Mouse (Mus musculus) forebrain, embryonic 10.5 days (tissue): Measurements from ENCODE around the gene Ublcp1. TPM values are rescaled to one million over a fixed set of nuclear protein-coding genes. Genes with fewer than 3 reads are reported as not detected.

Source experiments
- DNase-seq: peaks from one replicate; pipeline ENCODE4 v3.0.0-alpha.2; 2017; ENCODE audit warnings: low spot score; ENCODE audit errors: extremely low spot score
- H3K27ac ChIP-seq: fragments of 300-500 bp; sonication (generic); 2 replicates; pipeline ENCODE4 v1.5.1; 2016; ENCODE audit warnings: mild to moderate bottlenecking
- H3K27me3 ChIP-seq: fragments of 300-500 bp; sonication (generic); 2 replicates; pipeline ENCODE4 v1.6.1; 2016; ENCODE audit warnings: mild to moderate bottlenecking; ENCODE audit not compliant: poor library complexity, severe bottlenecking
- H3K36me3 ChIP-seq: fragments of 300-500 bp; sonication (generic); replicated peaks from 2 replicates; pipeline ENCODE4 v1.6.1; 2016; ENCODE audit warnings: mild to moderate bottlenecking, moderate library complexity
- H3K4me1 ChIP-seq: fragments of 300-500 bp; sonication (generic); 2 replicates; pipeline ENCODE4 v1.6.1; 2016
- H3K4me3 ChIP-seq: fragments of 300-500 bp; sonication (generic); 2 replicates; pipeline ENCODE4 v1.5.1; 2016; ENCODE audit warnings: mild to moderate bottlenecking, moderate library complexity
- H3K9me3 ChIP-seq: fragments of 300-500 bp; sonication (generic); 2 replicates; pipeline ENCODE4 v1.6.1; 2016; ENCODE audit warnings: mild to moderate bottlenecking, moderate library complexity
- WGBS: fragments of 180-500 bp; shearing (Covaris S2); methylation state at CpG from one replicate; pipeline ENCODE4 v1.1.7; 2016; 5-methylcytosine and 5-hydroxymethylcytosine counted together
- polyA plus RNA-seq: library from polyadenylated mRNA; unstranded; fragments of >200 nt; fragmentation: Nextera tagmentation; extraction: Ambion mirVana; gene quantifications from 2 replicates; pipeline ENCODE4 v1.2.1, GENCODE M21; 2016

Gene Ublcp1
- polyA plus RNA-seq, 1 experiment from 2014 or later: 72.1 TPM

DNA sequence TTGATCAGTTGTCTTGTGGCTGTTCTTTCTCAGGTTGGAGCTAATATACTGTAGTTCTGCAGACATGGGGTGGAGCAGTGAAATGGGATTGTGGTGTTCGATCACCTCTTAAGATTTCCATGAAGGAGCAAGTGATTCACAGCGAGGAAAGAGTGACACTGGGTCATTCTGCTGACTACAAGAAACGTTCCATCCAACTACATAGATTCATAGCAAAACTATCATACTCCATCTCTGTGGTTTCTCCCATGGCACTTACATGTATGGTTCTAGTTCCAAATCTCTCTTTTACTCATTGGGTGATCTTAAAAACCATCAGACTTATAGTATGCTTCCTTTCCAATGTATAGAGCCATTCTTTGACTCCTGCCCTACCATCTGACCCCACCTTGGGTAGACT lies 34.5 kb upstream of the Ublcp1 start:
- H3K4me3 ChIP-seq: no peak overlapping the region
- no peaks in the 10 kb centered on the region for H3K27me3 ChIP-seq
- DNase-seq: no peak
- no peaks in the 10 kb centered on the region for H3K4me1 ChIP-seq
- WGBS: 80% methylated on average over 3 of the region's 3 CpGs
- H3K36me3 ChIP-seq: no peaks in the 10 kb centered on the region
- no peaks in the 10 kb centered on the region for H3K9me3 ChIP-seq
- H3K27ac ChIP-seq: no peak overlapping the region

DNA sequence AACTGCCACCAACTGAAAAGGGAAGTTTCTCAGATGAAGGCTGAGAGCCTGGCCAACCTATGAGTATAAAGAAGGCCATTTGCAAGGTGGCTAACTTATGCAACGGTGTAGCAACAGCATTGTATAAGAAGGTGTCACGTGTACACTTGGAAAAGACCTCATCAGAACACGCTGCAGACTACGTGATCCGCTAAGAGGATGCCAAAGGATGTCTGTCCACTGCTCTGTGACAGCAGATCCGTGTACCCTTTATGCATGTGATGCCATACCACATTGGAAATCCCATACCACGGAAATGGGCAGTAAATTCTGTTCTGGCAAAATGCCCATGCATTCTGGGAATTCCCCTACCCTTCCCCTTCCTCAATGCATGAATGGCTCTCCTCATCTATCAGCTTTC lies 33.8 kb upstream of the Ublcp1 start:
- DNase-seq: no peak
- 94% methylated on average over 7 of the region's 7 CpGs for WGBS
- no peak overlapping the region for H3K4me3 ChIP-seq
- H3K27ac ChIP-seq: no peak overlapping the region
- H3K4me1 ChIP-seq: no peaks in the 10 kb centered on the region
- no peaks in the 10 kb centered on the region for H3K27me3 ChIP-seq
- H3K9me3 ChIP-seq: no peaks in the 10 kb centered on the region
- no peaks in the 10 kb centered on the region for H3K36me3 ChIP-seq

DNA sequence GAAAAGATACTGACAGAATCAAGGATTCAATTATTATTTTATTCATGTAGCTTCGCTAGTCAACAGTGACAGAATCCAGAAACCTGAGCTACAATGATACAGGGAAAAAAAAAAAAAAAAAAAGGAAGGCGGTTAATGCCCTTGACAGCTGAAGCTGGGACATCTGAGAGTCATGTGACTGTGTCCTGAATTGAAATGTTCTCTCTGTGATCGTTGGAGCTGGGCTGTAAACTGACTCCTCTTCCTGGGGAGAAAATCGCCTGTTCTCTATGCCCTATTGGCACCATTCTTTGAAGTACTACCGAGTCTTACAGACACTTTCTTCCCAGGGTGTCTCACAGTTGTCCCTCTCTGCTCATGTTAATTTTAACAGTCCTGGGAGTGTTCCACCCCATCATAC lies 32.6 kb upstream of the Ublcp1 start:
- WGBS: 60% methylated on average over 5 of the region's 5 CpGs
- no peaks in the 10 kb centered on the region for H3K36me3 ChIP-seq
- no peak for DNase-seq
- H3K4me1 ChIP-seq: no peaks in the 10 kb centered on the region
- H3K4me3 ChIP-seq: no peak overlapping the region
- H3K27me3 ChIP-seq: no peaks in the 10 kb centered on the region
- H3K9me3 ChIP-seq: no peaks in the 10 kb centered on the region
- H3K27ac ChIP-seq: no peak overlapping the region

DNA sequence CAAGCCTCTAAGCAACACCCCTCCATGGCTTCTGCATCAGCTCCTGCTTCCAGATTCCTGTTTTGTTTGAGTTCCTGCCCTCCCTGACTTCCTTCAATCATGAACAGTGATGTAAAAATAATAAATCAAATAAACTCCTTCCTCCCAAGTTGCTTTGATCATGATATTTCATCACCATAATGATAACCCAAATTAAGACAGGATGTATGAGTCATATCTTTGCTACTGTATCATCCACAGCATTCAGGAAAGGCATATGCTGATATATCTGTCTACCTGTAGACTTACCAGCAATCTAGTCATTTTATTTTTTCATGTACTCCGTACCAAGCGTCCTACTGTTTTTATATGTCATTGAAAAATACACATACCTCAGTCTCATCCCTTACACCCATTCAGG lies 31.2 kb upstream of the Ublcp1 start:
- Histone ChIP-seq H3K4me1 (peaks cover 5% of the 10 kb centered on the region; the same call in 1 of the 2 replicates), H3K36me3 (no peaks in the 10 kb centered on the region), H3K9me3 (no peaks in the 10 kb centered on the region), H3K27me3 (no peaks in the 10 kb centered on the region), H3K4me3 (no peak overlapping the region), H3K27ac (no peak overlapping the region)
- 94% methylated on average over 2 of the region's 2 CpGs for WGBS
- no peak for DNase-seq

DNA sequence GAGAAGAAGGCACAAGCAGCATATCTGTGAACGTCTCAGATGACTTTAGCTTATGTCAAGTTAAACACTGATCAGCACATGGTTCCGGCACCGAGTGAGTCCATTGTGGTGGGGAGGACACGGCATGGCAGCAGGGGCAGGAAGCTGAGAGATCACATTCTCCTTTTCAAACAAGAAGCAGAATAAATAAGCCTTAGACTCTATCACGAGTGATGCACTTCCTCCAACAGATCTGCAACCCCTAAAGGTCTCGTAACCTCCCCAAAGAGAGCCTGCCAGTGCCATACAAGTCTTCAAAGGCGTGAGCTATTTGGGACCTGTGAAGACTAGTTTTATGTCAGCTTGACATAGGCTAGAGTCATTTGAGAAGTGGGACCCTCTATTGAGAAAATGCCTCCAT lies 30.7 kb upstream of the Ublcp1 start:
- no peaks in the 10 kb centered on the region for H3K9me3 ChIP-seq
- H3K4me1 ChIP-seq: peaks cover 9% of the 10 kb centered on the region; the same call in 1 of the 2 replicates
- H3K27ac ChIP-seq: no peak overlapping the region
- H3K36me3 ChIP-seq: no peaks in the 10 kb centered on the region
- WGBS: 87% methylated on average over 7 of the region's 7 CpGs
- DNase-seq: no peak
- no peaks in the 10 kb centered on the region for H3K27me3 ChIP-seq
- no peak overlapping the region for H3K4me3 ChIP-seq

DNA sequence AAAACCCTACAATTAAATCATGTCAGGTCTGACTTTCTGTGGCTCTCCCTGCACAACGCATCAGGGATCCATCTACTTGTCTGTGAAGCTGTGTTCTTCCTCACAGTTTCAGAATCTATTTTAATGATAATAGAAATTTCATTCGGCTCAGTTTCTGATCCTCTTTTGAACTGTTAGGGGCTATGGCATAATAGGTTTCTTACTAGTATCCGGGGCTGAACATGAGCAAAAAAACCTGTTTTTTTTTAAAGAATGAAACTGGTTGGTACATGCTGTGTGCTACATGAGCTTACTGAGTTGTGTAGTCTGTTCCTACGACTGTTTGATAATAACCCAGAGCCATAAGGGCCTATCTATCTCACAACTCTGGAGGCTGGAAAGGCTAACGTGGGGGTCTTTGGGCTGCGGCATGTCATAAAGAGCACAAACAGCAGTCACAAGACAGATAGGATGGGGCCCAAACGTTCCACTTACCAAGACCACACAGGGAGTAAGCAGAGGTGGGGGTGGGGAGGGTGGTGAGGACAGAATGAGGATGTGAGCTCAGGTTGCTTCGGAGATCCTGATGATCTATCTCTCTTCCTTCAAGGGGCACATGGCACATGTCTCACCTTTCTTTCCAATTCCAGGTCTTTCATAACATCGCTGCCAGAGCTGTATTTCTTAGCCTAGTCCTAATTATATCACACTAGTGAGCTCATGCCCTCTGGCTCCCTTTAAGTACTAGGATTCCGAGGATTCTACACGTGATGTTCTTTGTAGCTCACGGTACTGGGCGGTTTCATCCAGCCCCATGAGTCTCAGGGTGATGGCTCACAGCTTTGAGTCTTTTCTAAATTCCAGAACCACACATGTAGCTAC lies 28.3 kb upstream of the Ublcp1 start:
- no peak overlapping the region for H3K4me3 ChIP-seq
- no peaks in the 10 kb centered on the region for H3K27me3 ChIP-seq
- H3K9me3 ChIP-seq: no peaks in the 10 kb centered on the region
- peaks cover 9% of the 10 kb centered on the region; the same call in 1 of the 2 replicates for H3K4me1 ChIP-seq
- 82% methylated on average over 13 of the region's 13 CpGs for WGBS
- H3K36me3 ChIP-seq: no peaks in the 10 kb centered on the region
- no peak for DNase-seq
- H3K27ac ChIP-seq: no peak overlapping the region

DNA sequence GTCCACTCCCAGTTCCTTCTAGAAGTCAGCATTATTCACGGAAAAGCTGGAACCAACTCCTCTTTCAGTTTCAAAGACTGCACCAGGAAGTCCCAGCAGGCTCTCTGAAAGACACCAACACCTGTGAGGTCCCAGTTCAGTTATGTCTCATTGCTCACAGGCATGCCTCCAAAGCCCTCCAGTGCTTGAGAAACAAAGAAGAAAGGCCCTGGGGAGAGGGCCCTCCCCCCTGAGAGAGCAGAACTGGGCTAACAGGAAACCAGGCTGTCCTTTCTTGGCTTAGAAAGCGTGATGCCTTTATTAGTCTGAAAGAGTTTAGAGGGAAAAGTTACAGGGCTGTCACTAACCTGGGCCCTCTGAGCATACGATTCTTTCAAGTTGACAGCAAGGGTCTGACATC lies 25.9 kb upstream of the Ublcp1 start:
- H3K4me3 ChIP-seq: no peak overlapping the region
- no peaks in the 10 kb centered on the region for H3K36me3 ChIP-seq
- H3K9me3 ChIP-seq: no peaks in the 10 kb centered on the region
- WGBS: 59% methylated on average over 3 of the region's 3 CpGs
- peaks cover 9% of the 10 kb centered on the region; the same call in 1 of the 2 replicates for H3K4me1 ChIP-seq
- H3K27ac ChIP-seq: no peak overlapping the region
- no peaks in the 10 kb centered on the region for H3K27me3 ChIP-seq
- no peak for DNase-seq

DNA sequence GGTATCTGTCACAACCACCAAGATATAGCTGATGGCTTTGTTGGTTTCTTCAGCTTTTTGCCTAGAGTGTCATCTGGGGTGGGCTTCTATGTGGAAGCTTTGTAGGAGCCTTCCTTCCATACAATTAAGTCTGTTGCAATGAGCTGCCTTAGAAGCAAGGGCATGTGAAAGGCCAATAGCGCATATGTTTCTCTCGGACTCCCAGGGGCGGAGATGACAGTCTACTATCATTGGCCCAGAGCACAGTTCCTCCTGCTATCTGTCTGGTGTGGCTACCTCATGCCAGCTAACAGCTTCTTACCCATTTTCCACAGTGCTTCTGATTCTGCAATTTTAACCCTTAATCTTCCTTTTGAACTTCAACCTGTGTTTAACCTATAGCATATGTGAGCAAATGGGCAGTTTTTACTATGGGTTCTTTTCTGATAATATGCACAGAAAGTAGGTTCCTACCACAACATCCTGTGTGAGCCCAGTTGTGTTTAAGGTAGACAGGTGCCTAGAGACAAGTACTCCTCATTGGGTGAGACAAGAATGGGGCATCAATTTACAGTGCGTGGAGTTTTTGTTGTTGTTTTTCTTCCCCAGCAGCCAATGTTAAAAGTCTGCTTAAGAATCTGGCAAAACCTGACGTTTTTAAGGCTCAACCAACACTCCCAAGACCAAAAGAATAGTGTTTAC lies 24.5 kb upstream of the Ublcp1 start:
- no peak overlapping the region for H3K4me3 ChIP-seq
- no peak overlapping the region for H3K27ac ChIP-seq
- H3K4me1 ChIP-seq: peaks cover 9% of the 10 kb centered on the region; the same call in 1 of the 2 replicates
- no peaks in the 10 kb centered on the region for H3K27me3 ChIP-seq
- 88% methylated on average over 5 of the region's 5 CpGs for WGBS
- H3K9me3 ChIP-seq: no peaks in the 10 kb centered on the region
- DNase-seq: no peak
- H3K36me3 ChIP-seq: no peaks in the 10 kb centered on the region

DNA sequence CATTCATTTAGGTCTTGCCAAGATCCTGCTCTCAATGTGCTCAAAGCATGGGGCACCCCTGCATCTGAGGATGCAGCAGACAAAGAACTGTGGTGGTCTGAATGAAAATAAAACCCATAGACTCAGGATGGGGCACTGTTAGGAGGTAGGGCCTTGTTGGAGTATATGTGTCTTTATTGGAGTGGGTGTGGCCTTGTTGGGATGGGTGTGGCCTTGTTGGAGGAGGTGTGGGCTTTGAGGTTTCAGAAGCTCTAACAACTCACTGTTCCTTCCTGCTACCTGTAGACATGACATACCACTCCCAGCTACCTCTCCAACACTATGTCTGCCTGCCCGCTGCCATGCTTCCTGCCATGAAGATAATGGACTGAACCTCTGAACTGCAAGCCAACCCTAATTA lies 18.8 kb upstream of the Ublcp1 start:
- H3K4me1 ChIP-seq: no peaks in the 10 kb centered on the region
- no peak overlapping the region for H3K4me3 ChIP-seq
- no peak overlapping the region for H3K27ac ChIP-seq
- 93% methylated on average over 1 of the region's 1 CpGs for WGBS
- no peak for DNase-seq
- no peaks in the 10 kb centered on the region for H3K27me3 ChIP-seq
- H3K36me3 ChIP-seq: no peaks in the 10 kb centered on the region
- H3K9me3 ChIP-seq: no peaks in the 10 kb centered on the region

DNA sequence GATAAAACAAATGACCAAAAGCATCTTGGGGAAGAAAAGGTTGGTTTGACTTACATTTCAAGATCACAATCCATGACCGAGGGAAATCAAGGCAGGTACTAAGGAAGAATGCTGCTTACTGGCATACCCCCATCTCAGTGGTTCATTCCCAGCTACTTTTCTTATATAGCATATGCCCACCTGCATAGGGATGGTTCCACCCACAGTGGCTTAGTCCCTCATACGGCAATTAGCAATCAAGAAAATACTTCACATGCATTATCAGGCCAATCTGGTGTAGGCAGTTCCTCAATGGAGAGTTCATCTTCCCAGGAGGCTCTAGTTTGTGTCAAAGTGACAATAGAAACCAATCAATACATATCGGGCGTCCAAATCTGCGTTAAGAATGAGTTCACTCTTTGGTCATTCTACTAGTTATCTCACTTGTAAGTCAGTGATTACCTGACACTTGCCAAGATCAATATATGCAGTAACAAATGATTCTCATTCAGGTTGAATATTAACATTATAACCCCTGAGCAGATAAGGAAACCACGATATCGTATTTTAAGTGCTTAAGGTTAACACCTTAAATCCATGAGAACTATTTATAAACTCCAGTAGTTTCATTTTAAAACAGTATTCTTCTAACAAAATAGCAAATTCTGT lies 14.9 kb upstream of the Ublcp1 start:
- no peak overlapping the region for H3K27ac ChIP-seq
- no peak overlapping the region for H3K4me3 ChIP-seq
- WGBS: 94% methylated on average over 7 of the region's 7 CpGs

DNA sequence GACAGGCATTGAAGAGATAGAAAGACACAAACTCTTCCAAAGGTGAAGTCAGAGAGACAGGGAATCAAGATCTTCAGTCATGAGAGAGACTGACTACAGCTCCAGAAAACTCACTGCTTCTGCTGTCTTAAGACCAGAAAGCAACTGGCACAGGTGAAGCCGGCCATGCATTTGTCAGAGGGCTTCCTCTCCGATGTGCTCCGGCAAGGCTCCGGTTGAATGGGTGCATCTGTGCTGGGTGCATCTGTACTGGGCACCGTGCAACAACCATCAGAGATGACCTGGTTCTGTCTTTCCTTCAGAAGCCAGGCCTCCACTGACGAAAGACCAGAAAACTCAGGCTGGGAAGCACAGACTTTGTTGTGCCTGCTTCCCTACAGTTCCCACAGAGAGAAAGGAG lies 9.9 kb upstream of the Ublcp1 start:
- DNase-seq: no peak
- no peak overlapping the region for H3K27ac ChIP-seq
- H3K27me3 ChIP-seq: no peaks in the 10 kb centered on the region
- H3K9me3 ChIP-seq: no peaks in the 10 kb centered on the region
- WGBS: 90% methylated on average over 6 of the region's 6 CpGs
- H3K4me3 ChIP-seq: no peak overlapping the region
- no peaks in the 10 kb centered on the region for H3K4me1 ChIP-seq
- no peaks in the 10 kb centered on the region for H3K36me3 ChIP-seq

More for the DNA sequence above, 14.9 kb upstream of the Ublcp1 start:
- Histone ChIP-seq H3K4me1 (no peaks in the 10 kb centered on the region), H3K36me3 (no peaks in the 10 kb centered on the region), H3K27me3 (no peaks in the 10 kb centered on the region), H3K9me3 (no peaks in the 10 kb centered on the region)
- no peak for DNase-seq

DNA sequence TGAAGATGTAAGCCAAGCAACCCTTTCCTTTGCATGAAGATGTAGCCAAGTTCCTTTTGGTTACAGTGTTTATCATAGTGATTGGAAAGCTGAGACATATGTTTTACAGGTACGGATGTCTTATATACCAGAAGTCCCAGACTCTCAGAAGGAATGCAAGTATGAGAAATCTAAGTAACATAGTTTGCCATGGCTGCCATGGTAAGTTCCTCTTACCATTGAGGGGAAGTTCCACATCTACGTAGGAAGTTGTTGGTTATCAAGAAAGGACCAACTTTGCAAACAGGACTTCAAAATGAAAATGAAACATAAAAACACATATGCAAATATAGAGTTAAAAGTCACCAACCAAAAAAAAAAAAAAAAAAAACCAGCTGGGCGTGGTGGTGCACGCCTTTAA lies 8.1 kb upstream of the Ublcp1 start:
- 94% methylated on average over 4 of the region's 4 CpGs for WGBS
- H3K27me3 ChIP-seq: no peaks in the 10 kb centered on the region
- no peak overlapping the region for H3K27ac ChIP-seq
- H3K4me3 ChIP-seq: no peak overlapping the region
- H3K4me1 ChIP-seq: no peaks in the 10 kb centered on the region
- no peaks in the 10 kb centered on the region for H3K9me3 ChIP-seq
- DNase-seq: no peak
- H3K36me3 ChIP-seq: no peaks in the 10 kb centered on the region

DNA sequence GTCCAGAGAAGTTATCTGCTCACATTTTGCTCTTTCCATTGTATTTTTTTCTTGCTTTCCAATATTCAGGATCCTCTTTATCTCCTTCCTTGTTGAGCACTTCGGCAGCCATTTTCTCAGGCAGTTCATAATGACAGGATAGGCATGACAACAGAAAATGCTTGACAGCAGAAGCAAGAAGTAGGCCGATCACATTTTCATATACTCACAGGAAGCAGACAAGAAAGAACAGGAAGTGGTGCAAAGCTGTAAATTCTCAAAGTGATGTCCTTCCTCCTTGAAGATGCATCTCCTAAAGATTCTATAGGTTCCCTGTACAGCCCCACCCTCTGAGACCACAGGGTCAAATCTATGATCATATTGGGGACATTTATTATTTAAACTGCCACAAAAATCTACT lies 6.1 kb upstream of the Ublcp1 start:
- no peak for DNase-seq
- 90% methylated on average over 2 of the region's 2 CpGs for WGBS
- Histone ChIP-seq H3K27ac (no peak overlapping the region), H3K4me3 (no peak overlapping the region), H3K4me1 (peaks cover 4% of the 10 kb centered on the region), H3K36me3 (no peaks in the 10 kb centered on the region), H3K9me3 (no peaks in the 10 kb centered on the region), H3K27me3 (no peaks in the 10 kb centered on the region)
